Mouse (Mus musculus) midbrain, postnatal 0 days (tissue): ENCODE results near the gene Panx1. TPM values are rescaled to one million over a fixed set of nuclear protein-coding genes. Genes with fewer than 3 reads are reported as not detected.

Experiments used
- ATAC-seq: fragments of 200-750 bp; cut with Nextera tagmentation; 2 replicates; pipeline ENCODE4 v1.8.0; 2017; ENCODE audit warnings: moderate number of reproducible peaks, mild to moderate bottlenecking, moderate TSS enrichment, moderate library complexity; ENCODE audit not compliant: low FRiP score
- DNase-seq: peaks from one replicate; pipeline ENCODE4 v3.0.0-alpha.2; 2015; ENCODE audit warnings: low spot score
- H3K27ac ChIP-seq: fragments of 300-500 bp; sonication (generic); 2 replicates; pipeline ENCODE4 v1.5.1; 2014; ENCODE audit warnings: low read depth, mild to moderate bottlenecking, low read length, mixed read lengths
- H3K27me3 ChIP-seq: fragments of 300-500 bp; sonication (generic); 2 replicates; pipeline ENCODE4 v1.6.1; 2014; ENCODE audit warnings: low read length, control low read depth, mixed read lengths; ENCODE audit not compliant: insufficient read depth
- H3K36me3 ChIP-seq: fragments of 300-500 bp; sonication (generic); 2 replicates; pipeline ENCODE4 v1.6.1; 2014; ENCODE audit warnings: low read length, control low read depth, mixed read lengths; ENCODE audit not compliant: insufficient read depth
- H3K4me1 ChIP-seq: fragments of 300-500 bp; sonication (generic); 2 replicates; pipeline ENCODE4 v1.6.1; 2014; ENCODE audit warnings: mild to moderate bottlenecking, control low read depth, antibody characterized with exemption, low read length, mixed read lengths; ENCODE audit not compliant: insufficient read depth
- H3K4me2 ChIP-seq: fragments of 300-500 bp; sonication (generic); 2 replicates; pipeline ENCODE4 v1.6.1; 2014; ENCODE audit warnings: low read depth, mild to moderate bottlenecking, low read length, mixed read lengths; ENCODE audit not compliant: poor library complexity, severe bottlenecking
- H3K4me3 ChIP-seq: fragments of 300-500 bp; sonication (generic); 2 replicates; pipeline ENCODE4 v1.5.1; 2014; ENCODE audit warnings: low read depth, mild to moderate bottlenecking, low read length, moderate library complexity
- H3K9ac ChIP-seq: fragments of 300-500 bp; sonication (generic); replicated peaks from 2 replicates; pipeline ENCODE4 v1.6.1; 2014; ENCODE audit warnings: mild to moderate bottlenecking, low read length, moderate library complexity, mixed read lengths; ENCODE audit not compliant: poor library complexity, severe bottlenecking
- H3K9me3 ChIP-seq: fragments of 300-500 bp; sonication (generic); 2 replicates; pipeline ENCODE4 v1.6.1; 2016; ENCODE audit warnings: low read length, control low read depth
- CTCF ChIP-seq: IDR thresholded peaks from 2 replicates; pipeline ENCODE4 v1.5.1; 2016; ENCODE audit warnings: antibody characterized with exemption, mild to moderate bottlenecking
- WGBS: fragments of 180-500 bp; shearing (Covaris S2); extraction: QIAGEN DNeasy Blood & Tissue Kit; methylation state at CpG from one replicate; pipeline ENCODE4 v1.1.7; 2014; 5-methylcytosine and 5-hydroxymethylcytosine counted together
- polyA plus RNA-seq: library from polyadenylated mRNA; unstranded; fragments of >200 nt; fragmentation: Nextera tagmentation; extraction: Ambion mirVana; gene quantifications from 2 replicates; pipeline ENCODE4 v1.2.1, GENCODE M21; 2015
- total RNA-seq: library from RNA; depleted of rRNA; stranded (reverse); fragments of >200 nt; gene quantifications from 2 replicates; pipeline ENCODE4 v1.2.3, GENCODE M21; 2014; rRNA removed

Gene Panx1
- total and polyA plus RNA-seq, 2 experiments from 2014 or later, result 136 to 157 TPM

DNA sequence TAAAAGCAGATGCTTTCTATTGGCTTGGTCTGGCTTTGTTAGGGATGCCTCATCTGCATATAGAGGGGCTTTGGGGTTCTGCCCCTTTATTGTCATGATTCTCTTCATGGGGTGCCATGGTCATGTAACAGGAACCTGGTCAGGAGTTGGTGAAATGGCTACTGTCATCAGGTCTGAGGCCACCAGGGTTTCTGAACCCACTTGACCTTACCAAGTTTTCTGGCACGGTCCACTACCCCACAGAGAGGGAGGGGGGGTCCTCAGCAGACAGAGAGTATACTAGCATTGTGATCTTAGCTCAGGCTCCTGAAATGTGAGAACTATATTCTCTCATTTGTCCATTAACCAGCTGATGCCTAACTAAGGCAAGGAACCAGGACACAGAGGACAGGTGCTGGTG, 82.5 kb downstream of the Panx1 start:
- H3K9ac ChIP-seq, result no peak overlapping the region
- DNase-seq, result no peak
- H3K4me3 ChIP-seq, result no peak overlapping the region
- no peak for ATAC-seq
- no peak for TF ChIP-seq CTCF
- no peak overlapping the region for H3K27ac ChIP-seq
- no peaks in the 10 kb centered on the region for H3K27me3 ChIP-seq
- WGBS, result 79% methylated on average over 1 of the region's 1 CpGs
- H3K9me3 ChIP-seq, result no peaks in the 10 kb centered on the region
- no peak overlapping the region for H3K4me2 ChIP-seq
- no peaks in the 10 kb centered on the region for H3K36me3 ChIP-seq
- no peaks in the 10 kb centered on the region for H3K4me1 ChIP-seq

DNA sequence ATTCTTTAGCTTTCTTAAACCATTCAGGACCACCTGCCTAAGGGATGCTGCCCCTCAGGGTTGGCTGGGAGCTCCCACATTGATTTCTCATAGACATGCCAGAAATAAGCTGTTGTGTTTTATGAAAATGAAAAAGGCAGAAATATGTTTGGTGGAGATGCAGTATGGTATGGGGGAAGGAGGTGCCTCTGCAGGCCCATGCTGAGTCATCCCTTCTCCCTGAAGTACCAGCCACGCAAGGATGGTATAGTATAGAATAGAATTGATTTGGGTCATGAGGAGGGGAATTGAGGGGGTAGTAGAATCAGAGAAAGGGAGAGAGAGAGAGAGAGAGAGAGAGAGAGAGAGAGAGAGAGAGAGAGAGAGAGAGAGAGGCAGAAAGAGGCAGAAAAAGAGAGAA, 90.6 kb downstream of the Panx1 start:
- Histone ChIP-seq H3K4me1 (no peaks in the 10 kb centered on the region), H3K4me2 (no peak overlapping the region), H3K27me3 (no peaks in the 10 kb centered on the region), H3K9ac (no peak overlapping the region), H3K36me3 (no peaks in the 10 kb centered on the region), H3K27ac (no peak overlapping the region), H3K9me3 (no peaks in the 10 kb centered on the region), H3K4me3 (no peak overlapping the region)
- WGBS, result 56% methylated on average over 1 of the region's 1 CpGs
- no peak for DNase-seq
- TF ChIP-seq CTCF, result no peak
- no peak for ATAC-seq

Other genes with a start within 250 kb of the Panx1 start
- 4.6 and 5.6 TPM in 2 replicates for gene Gpr83, start 185.3 kb downstream of the Panx1 start, total RNA-seq
- gene Gpr83, start 185.3 kb downstream of the Panx1 start, polyA plus RNA-seq, result 3.8 and 4.3 TPM in 2 replicates
- not detected in 2 replicates for gene Izumo1r, start 141.5 kb downstream of the Panx1 start, total RNA-seq
- not detected in 2 replicates for gene Izumo1r, start 141.5 kb downstream of the Panx1 start, polyA plus RNA-seq
- gene Hephl1, start 66.6 kb upstream of the Panx1 start, total RNA-seq, result 0.14 and 0.16 TPM in 2 replicates
- gene Hephl1, start 66.6 kb upstream of the Panx1 start, polyA plus RNA-seq, result 0.05 TPM in 2 replicates
- gene Vstm5, start 193.6 kb upstream of the Panx1 start, total RNA-seq, result 37.4 and 43.4 TPM in 2 replicates
- gene Vstm5, start 193.6 kb upstream of the Panx1 start, polyA plus RNA-seq, result 30.6 and 37.2 TPM in 2 replicates
- 28.6 and 28.8 TPM in 2 replicates for gene Med17, start 234.5 kb upstream of the Panx1 start, total RNA-seq
- gene Med17, start 234.5 kb upstream of the Panx1 start, polyA plus RNA-seq, result 19.4 and 24.6 TPM in 2 replicates